Mouse (Mus musculus): ENCODE data around the gene Map4k1.

DNA sequence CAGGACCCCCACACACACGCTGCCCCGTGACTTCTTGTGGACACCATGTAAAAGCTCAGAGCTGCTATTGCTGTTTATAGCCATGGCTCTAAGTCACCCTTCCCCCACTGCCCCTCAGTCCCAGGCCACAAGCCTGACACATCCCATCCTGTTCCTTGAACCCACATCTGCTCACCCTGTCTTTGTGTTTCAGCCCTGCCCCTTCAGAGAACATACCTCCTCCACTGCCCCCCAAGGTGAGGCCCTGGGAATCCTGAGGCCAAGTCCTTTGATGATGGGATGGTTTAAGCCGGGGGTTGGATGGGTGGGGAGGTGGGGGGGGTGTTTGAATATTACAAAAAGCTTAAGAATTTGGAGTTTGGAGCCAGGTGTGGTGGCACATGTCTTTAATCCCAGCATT is 11.1 kb downstream of the Map4k1 start:
- TF ChIP-seq CTCF (IDR thresholded peaks at IDR 0.05; ENCODE audit: low read depth, low read length) (no peak), POLR2A (IDR thresholded peaks at IDR 0.05; ENCODE audit: borderline replicate concordance, low read depth, low read length) (no peak)
